Mouse (Mus musculus) kidney, adult 2 months (tissue): ENCODE measurements around the gene Foxp1.

Source experiments
- CTCF ChIP-seq: fragments of 200-500 bp; conservative IDR thresholded peaks from 2 replicates; pipeline ENCODE4 v1.5.1; 2011; ENCODE audit warnings: low read depth, mild to moderate bottlenecking, control low read depth, low read length, moderate library complexity, mixed read lengths; ENCODE audit not compliant: insufficient read depth, insufficient read length
- POLR2A ChIP-seq: fragments of 200-500 bp; IDR thresholded peaks from one replicate; pipeline ENCODE4 v1.6.1; 2011; ENCODE audit warnings: low read depth, low read length, control low read depth

DNA sequence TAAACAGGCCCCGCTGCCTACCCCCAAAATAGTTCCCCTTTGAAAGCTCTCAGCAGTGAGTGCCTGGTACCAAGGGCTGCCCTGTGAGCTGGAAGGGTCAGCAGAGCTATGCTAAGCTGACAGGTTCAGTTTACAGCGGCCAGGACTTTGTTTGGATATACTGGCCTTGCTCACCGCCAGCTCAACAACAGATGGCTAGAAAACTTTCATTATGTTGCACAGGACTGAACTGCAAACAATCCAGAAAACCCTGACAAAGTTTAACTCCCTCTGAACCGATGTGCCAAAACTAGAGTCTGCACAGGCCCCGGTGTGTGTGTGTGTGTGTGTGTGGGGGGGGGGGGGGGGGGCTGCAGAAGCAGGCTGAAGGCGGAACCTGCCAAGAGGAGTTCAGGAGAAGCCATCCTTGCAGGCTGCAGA is 421.0 kb downstream of the Foxp1 start:
- TF ChIP-seq POLR2A (no peak), CTCF (no peak)
